Mouse (Mus musculus): ENCODE results near the gene Gm17018.

DNA sequence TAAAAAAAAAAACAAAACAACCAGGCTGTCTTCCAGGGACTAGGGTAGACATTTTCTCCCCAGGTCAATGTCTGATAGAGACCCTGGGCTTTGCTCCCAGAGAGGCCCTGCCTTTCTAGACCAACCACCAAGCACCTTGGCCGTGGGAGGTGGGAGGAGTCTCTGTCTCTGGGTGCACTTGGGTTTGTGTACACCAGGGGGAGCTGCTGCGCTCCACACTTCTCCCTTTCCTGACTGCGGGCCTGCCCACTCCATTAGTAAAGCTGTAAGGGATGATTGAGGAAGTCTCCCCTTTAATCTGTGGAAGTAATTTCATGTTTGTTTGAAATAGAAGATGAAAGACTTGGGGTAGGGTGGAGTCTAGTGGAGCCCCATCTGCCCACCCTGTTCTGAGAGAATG, 20.8 kb downstream of the Gm17018 start:
- TF ChIP-seq CTCF (IDR thresholded peaks at IDR 0.05; ENCODE audit: low read depth, low read length): peak; percentile 85
- no peak for TF ChIP-seq EP300 (IDR thresholded peaks at IDR 0.05; ENCODE audit: insufficient read depth, low read depth, low read length)
- no peak for TF ChIP-seq POLR2A (IDR thresholded peaks at IDR 0.05; ENCODE audit: insufficient read depth, low read length)
